Mouse (Mus musculus): ENCODE results near the gene Irgm1.
"Not testable (repeated sequence)": the region's sequence is repeated elsewhere in the genome, so short reads cannot be mapped to it uniquely, and the experiment has no call there.

Irgm1 gene

GRCm38 (mm10) chr11:48871201-48871772, at the start of gene Irgm1:
TSS of gene Irgm1 (minus strand) at chr11:48871683.
- DNase-seq (ENCODE audit: low spot score), result peak; percentile 51

- DNase-seq (ENCODE audit: low spot score), result no peak
These were observed 46.9 kb upstream of the Irgm1 start for GRCm38 (mm10) chr11:48918380-48918779.

GRCm38 (mm10) chr11:48913611-48914010, 42.1 kb upstream of the Irgm1 start:
- DNase-seq (ENCODE audit: low spot score), result no peak

DNA sequence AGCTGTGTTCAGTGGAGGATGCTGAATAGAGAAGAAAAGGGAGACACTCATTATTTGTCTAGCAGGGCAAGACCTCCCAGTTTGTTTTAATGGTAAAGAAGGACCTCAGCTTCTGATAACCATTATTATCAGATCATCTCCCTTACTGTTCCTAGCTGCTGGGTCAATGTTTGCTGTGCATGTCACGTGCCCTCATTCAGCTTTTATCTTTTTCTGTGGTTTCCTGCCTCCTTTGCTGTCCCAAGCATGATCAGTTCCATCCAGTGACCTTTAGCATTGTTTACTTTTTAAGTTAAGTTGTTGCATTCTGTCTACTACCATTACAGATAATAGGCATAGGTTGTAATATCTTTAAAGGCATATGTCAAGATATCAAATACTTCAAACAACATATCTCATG, 37.0 kb upstream of the Irgm1 start:
- DNase-seq (ENCODE audit: low spot score), result no peak

GRCm38 (mm10) chr11:48902021-48902420, 30.5 kb upstream of the Irgm1 start, which contains the start of gene Gm5431:
TSS of gene Gm5431 (minus strand) at chr11:48902214.
- no peak for DNase-seq (ENCODE audit: low spot score)

- not testable (repeated sequence) for DNase-seq (ENCODE audit: low spot score)
These were observed 30.1 kb upstream of the Irgm1 start for GRCm38 (mm10) chr11:48901567-48901930.

GRCm38 (mm10) chr11:48900654-48901566, 29.4 kb upstream of the Irgm1 start:
- not testable (repeated sequence) for DNase-seq (ENCODE audit: low spot score)

GRCm38 (mm10) chr11:48898812-48899431, 27.4 kb upstream of the Irgm1 start:
- DNase-seq (ENCODE audit: low spot score), result no peak

- DNase-seq (ENCODE audit: low spot score), result no peak
These were observed 5.2 kb upstream of the Irgm1 start for GRCm38 (mm10) chr11:48876680-48877079.

- DNase-seq (ENCODE audit: low spot score), result not testable (repeated sequence)
These were observed 3.9 kb upstream of the Irgm1 start for GRCm38 (mm10) chr11:48875343-48875837.

DNA sequence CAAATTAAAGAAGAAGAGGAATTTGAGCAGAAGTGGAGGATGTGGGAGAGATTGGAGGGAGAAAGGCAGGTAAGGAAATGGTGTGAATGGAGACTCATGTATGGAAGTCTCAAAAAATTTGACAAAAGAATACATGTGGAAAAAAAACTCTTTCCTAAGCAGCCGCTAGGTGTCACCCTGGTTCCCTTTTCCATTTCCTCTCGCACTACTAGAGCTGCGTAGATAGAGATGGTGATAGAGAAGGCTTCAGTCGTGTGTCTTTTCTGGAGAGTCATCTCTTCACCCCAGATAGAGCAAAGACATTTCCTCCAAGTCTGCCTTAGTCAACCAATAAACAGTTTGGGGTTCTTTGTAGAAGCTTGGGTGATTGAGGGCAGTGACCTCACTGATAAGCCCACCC, 3.0 kb upstream of the Irgm1 start:
- peak; percentile 45 for DNase-seq (ENCODE audit: low spot score)

- DNase-seq (ENCODE audit: low spot score), result no peak
These were observed 2.3 kb upstream of the Irgm1 start for GRCm38 (mm10) chr11:48873591-48874290.

DNA sequence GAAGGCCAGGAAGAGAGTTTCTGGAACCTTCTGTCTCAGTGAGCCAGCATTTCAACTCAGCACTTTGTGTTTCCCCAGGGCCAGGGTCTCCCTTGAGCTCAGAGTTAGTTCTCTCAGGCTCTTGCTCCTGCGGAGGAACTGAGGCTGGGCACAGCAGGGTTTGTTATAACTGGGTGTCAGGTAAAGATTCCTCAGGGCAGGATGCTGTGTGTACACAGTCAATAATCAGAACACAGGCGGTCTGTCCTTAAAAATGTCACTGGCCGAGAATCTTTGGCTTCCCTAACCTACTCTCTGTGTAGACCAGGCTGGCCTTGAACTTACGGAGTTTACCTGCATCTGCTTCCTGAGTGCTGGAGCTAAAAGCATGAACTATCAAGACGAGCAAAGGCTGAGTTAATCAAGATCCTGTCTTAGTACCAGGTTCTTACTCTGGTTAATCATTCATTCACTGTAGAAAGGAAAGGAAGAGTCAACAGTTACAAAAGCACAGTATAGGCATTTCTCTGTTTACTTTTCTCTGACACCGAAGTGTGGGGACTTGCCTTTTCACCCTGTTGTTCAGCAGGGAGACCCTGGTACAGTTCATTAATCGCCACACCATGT, 1.3 kb upstream of the Irgm1 start:
- no peak for DNase-seq (ENCODE audit: low spot score)

DNA sequence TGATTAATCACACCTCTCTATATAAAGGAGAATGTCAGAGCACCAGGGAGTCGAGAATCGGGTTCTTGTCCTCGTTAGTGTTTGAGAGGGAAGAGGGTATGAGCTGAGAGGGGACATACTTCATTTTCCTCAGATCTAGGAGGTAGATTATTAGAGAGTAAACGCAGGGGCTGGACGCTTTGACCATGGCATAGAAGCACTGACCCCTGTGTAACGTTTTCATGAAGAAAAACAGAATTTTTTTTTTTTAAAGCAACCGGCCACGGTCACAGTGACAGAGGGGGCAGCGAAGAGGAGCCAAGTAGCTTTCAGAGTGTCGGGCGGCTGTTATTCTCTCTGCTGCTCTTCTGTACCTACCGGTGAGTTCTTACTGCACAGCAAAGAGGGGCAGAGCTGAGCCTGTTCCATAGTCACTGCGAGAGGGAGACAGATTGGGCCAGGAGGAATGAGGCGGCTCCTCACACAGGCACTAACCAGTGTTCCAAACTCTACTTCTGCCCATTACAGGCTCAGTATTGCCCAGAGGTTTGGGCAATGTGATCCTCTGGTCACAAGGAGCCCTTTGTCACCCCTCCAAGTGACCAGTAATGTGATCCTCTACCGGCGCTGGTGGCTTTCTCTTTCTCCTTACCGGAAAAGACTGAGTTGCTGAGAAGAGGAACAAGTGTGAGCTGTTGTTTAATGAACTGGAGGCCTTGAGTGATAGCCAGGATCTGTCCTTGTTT, 496 bp upstream of the Irgm1 start:
- peak; percentile 28 for DNase-seq (ENCODE audit: low spot score)

- DNase-seq (ENCODE audit: low spot score), result no peak
These were observed 702 bp downstream of the Irgm1 start for GRCm38 (mm10) chr11:48870781-48871180.

DNA sequence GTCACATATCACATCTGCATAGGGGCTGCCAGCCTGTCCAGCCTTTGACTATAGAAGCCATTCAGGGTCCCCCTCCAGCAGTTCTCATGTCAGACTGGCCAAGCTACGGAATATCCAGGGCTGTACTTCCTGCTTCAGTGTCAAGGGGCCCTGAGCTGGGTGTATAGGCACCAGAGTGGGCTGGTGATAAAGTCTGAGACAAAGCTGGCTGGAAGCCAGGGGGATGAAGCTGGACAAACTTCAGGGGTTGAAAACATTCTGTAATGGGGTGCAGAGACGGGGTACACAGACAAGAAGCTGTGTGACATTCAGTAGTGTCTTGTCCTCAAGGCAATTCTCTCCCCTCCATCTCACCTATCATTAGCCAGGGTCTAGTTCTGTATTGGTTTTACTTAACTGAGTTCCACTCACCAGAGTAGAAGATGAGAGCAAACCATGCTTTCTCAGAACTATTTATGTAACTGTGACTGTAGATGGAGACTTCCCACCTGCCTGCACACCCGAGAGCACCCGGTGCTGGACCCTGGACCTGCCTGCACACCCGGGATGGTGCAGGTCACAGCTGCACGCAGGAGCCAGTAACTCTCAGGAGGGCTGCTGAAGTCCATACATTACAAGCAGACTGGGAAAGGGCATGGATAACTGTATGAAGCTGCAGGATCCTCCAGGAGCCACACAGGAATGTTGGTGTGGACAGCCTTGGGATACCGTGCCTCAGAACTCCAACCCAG, 1.9 kb downstream of the Irgm1 start:
- DNase-seq (ENCODE audit: low spot score), result no peak

DNA sequence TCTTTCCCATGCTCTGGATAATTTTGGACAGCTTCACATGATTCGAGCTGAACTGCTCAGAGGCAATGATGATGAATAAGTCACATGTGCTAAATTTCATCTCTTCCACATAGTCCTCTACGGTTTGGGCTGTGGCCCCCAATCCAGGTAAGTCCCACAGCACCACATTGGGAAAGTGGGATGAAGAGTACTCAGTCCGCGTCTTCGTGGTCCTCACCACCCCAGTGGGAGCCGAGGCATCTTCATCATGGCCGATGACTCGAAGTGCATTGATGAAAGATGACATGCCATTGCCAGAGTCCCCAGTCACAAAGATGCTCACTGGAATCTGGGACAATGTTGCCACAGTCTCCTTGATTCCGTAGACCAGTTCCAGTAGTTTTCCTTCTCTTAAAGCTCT, 5.0 kb downstream of the Irgm1 start:
- no peak for DNase-seq (ENCODE audit: low spot score)

GRCm38 (mm10) chr11:48863808-48864207, 7.7 kb downstream of the Irgm1 start:
- DNase-seq (ENCODE audit: low spot score), result no peak

GRCm38 (mm10) chr11:48862784-48863319, 8.6 kb downstream of the Irgm1 start:
- no peak for DNase-seq (ENCODE audit: low spot score)

GRCm38 (mm10) chr11:48859014-48859413, 12.5 kb downstream of the Irgm1 start:
- no peak for DNase-seq (ENCODE audit: low spot score)

All from ovary, postnatal 14 days (tissue).